Mouse (Mus musculus): Measurements from ENCODE around the gene Kat2a. TPM values are rescaled to one million over a fixed set of nuclear protein-coding genes. Genes with fewer than 3 reads are reported as not detected.

Kat2a gene
- polyA plus RNA-seq, 1 experiment from 2014 or later, result 50.7 TPM

GRCm38 (mm10) chr11:100729976-100730375 lies 17.7 kb upstream of the Kat2a start:
- ATAC-seq (ENCODE audit: insufficient number of reproducible peaks, insufficient read depth, low FRiP score, low read depth), result no peak
- Histone ChIP-seq H3K4me2 (replicated peaks; ENCODE audit: low read depth, low read length) (no peak overlapping the region), H3K27me3 (ENCODE audit: control insufficient read depth, insufficient read depth, low read length) (no peaks in the 10 kb centered on the region), H3K36me3 (ENCODE audit: control insufficient read depth, insufficient read depth, low read length) (peaks cover 5% of the 10 kb centered on the region), H3K4me1 (ENCODE audit: control insufficient read depth, insufficient read depth, low read length) (peaks cover 5% of the 10 kb centered on the region), H3K27ac (ENCODE audit: low read length) (no peak overlapping the region), H3K4me3 (ENCODE audit: low read depth, low read length) (no peak overlapping the region), H3K9me3 (ENCODE audit: control insufficient read depth, low read depth, low read length) (no peaks in the 10 kb centered on the region), H3K9ac (replicated peaks; ENCODE audit: low read depth, low read length) (no peak overlapping the region)
- 88% methylated on average over 4 of the region's 4 CpGs for WGBS

- 75% methylated on average over 6 of the region's 6 CpGs for WGBS
- H3K4me3 ChIP-seq (ENCODE audit: low read depth, low read length), result no peak overlapping the region
- no peaks in the 10 kb centered on the region for H3K27me3 ChIP-seq (ENCODE audit: control insufficient read depth, insufficient read depth, low read length)
- no peak for ATAC-seq (ENCODE audit: insufficient number of reproducible peaks, insufficient read depth, low FRiP score, low read depth)
- H3K9me3 ChIP-seq (ENCODE audit: control insufficient read depth, low read depth, low read length), result no peaks in the 10 kb centered on the region
- H3K27ac ChIP-seq (ENCODE audit: low read length), result no peak overlapping the region
- no peak overlapping the region for H3K9ac ChIP-seq (replicated peaks; ENCODE audit: low read depth, low read length)
- no peak overlapping the region for H3K4me2 ChIP-seq (replicated peaks; ENCODE audit: low read depth, low read length)
- H3K4me1 ChIP-seq (ENCODE audit: control insufficient read depth, insufficient read depth, low read length), result peaks cover 12% of the 10 kb centered on the region
- peaks cover 5% of the 10 kb centered on the region for H3K36me3 ChIP-seq (ENCODE audit: control insufficient read depth, insufficient read depth, low read length)
Measured at GRCm38 (mm10) chr11:100728601-100729000, 16.3 kb upstream of the Kat2a start.

GRCm38 (mm10) chr11:100727201-100727600 lies 14.9 kb upstream of the Kat2a start:
- no peak overlapping the region for H3K4me3 ChIP-seq (ENCODE audit: low read depth, low read length)
- no peak for ATAC-seq (ENCODE audit: insufficient number of reproducible peaks, insufficient read depth, low FRiP score, low read depth)
- H3K9ac ChIP-seq (replicated peaks; ENCODE audit: low read depth, low read length), result no peak overlapping the region
- 96% methylated on average over 3 of the region's 3 CpGs for WGBS
- H3K9me3 ChIP-seq (ENCODE audit: control insufficient read depth, low read depth, low read length), result no peaks in the 10 kb centered on the region
- H3K36me3 ChIP-seq (ENCODE audit: control insufficient read depth, insufficient read depth, low read length), result peaks cover 5% of the 10 kb centered on the region
- H3K27ac ChIP-seq (ENCODE audit: low read length), result no peak overlapping the region
- H3K27me3 ChIP-seq (ENCODE audit: control insufficient read depth, insufficient read depth, low read length), result no peaks in the 10 kb centered on the region
- H3K4me1 ChIP-seq (ENCODE audit: control insufficient read depth, insufficient read depth, low read length), result peaks cover 12% of the 10 kb centered on the region
- H3K4me2 ChIP-seq (replicated peaks; ENCODE audit: low read depth, low read length), result no peak overlapping the region

- 37% methylated on average over 5 of the region's 5 CpGs for WGBS
- no peak overlapping the region for H3K9ac ChIP-seq (replicated peaks; ENCODE audit: low read depth, low read length)
- H3K4me3 ChIP-seq (ENCODE audit: low read depth, low read length), result no peak overlapping the region
- no peaks in the 10 kb centered on the region for H3K9me3 ChIP-seq (ENCODE audit: control insufficient read depth, low read depth, low read length)
- H3K27ac ChIP-seq (ENCODE audit: low read length), result peak overlapping the region; percentile 58
- ATAC-seq (ENCODE audit: insufficient number of reproducible peaks, insufficient read depth, low FRiP score, low read depth), result no peak
- H3K4me1 ChIP-seq (ENCODE audit: control insufficient read depth, insufficient read depth, low read length), result peaks cover 17% of the 10 kb centered on the region
- peaks cover 5% of the 10 kb centered on the region for H3K36me3 ChIP-seq (ENCODE audit: control insufficient read depth, insufficient read depth, low read length)
- H3K27me3 ChIP-seq (ENCODE audit: control insufficient read depth, insufficient read depth, low read length), result no peaks in the 10 kb centered on the region
- H3K4me2 ChIP-seq (replicated peaks; ENCODE audit: low read depth, low read length), result no peak overlapping the region; the same call in 1 of the 2 replicates
Measured at GRCm38 (mm10) chr11:100724919-100725512, 12.8 kb upstream of the Kat2a start.

GRCm38 (mm10) chr11:100722493-100723028 lies 10.3 kb upstream of the Kat2a start:
- H3K9me3 ChIP-seq (ENCODE audit: control insufficient read depth, low read depth, low read length), result no peaks in the 10 kb centered on the region
- H3K27ac ChIP-seq (ENCODE audit: low read length), result no peak overlapping the region
- H3K36me3 ChIP-seq (ENCODE audit: control insufficient read depth, insufficient read depth, low read length), result peaks cover 7% of the 10 kb centered on the region; the same call in 1 of the 2 replicates
- H3K27me3 ChIP-seq (ENCODE audit: control insufficient read depth, insufficient read depth, low read length), result no peaks in the 10 kb centered on the region
- peaks cover 17% of the 10 kb centered on the region for H3K4me1 ChIP-seq (ENCODE audit: control insufficient read depth, insufficient read depth, low read length)
- no peak overlapping the region for H3K9ac ChIP-seq (replicated peaks; ENCODE audit: low read depth, low read length)
- no peak overlapping the region for H3K4me3 ChIP-seq (ENCODE audit: low read depth, low read length)
- WGBS, result 51% methylated on average over 2 of the region's 2 CpGs
- no peak for ATAC-seq (ENCODE audit: insufficient number of reproducible peaks, insufficient read depth, low FRiP score, low read depth)
- no peak overlapping the region for H3K4me2 ChIP-seq (replicated peaks; ENCODE audit: low read depth, low read length)

- H3K4me2 ChIP-seq (replicated peaks; ENCODE audit: low read depth, low read length), result no peak overlapping the region
- WGBS, result 73% methylated on average over 8 of the region's 8 CpGs
- no peak overlapping the region for H3K9ac ChIP-seq (replicated peaks; ENCODE audit: low read depth, low read length)
- H3K27ac ChIP-seq (ENCODE audit: low read length), result 0 out of 2 replicates have a peak overlapping the region, but pooled peaks have one; percentile 28
- no peaks in the 10 kb centered on the region for H3K27me3 ChIP-seq (ENCODE audit: control insufficient read depth, insufficient read depth, low read length)
- H3K9me3 ChIP-seq (ENCODE audit: control insufficient read depth, low read depth, low read length), result no peaks in the 10 kb centered on the region
- H3K36me3 ChIP-seq (ENCODE audit: control insufficient read depth, insufficient read depth, low read length), result peaks cover 11% of the 10 kb centered on the region
- no peak overlapping the region for H3K4me3 ChIP-seq (ENCODE audit: low read depth, low read length)
- no peak for ATAC-seq (ENCODE audit: insufficient number of reproducible peaks, insufficient read depth, low FRiP score, low read depth)
- peaks cover 17% of the 10 kb centered on the region for H3K4me1 ChIP-seq (ENCODE audit: control insufficient read depth, insufficient read depth, low read length)
Measured at GRCm38 (mm10) chr11:100721776-100722492, 9.7 kb upstream of the Kat2a start.

- no peak overlapping the region for H3K4me3 ChIP-seq (ENCODE audit: low read depth, low read length)
- H3K27me3 ChIP-seq (ENCODE audit: control insufficient read depth, insufficient read depth, low read length), result no peaks in the 10 kb centered on the region
- H3K4me2 ChIP-seq (replicated peaks; ENCODE audit: low read depth, low read length), result no peak overlapping the region
- peaks cover 17% of the 10 kb centered on the region for H3K4me1 ChIP-seq (ENCODE audit: control insufficient read depth, insufficient read depth, low read length)
- H3K27ac ChIP-seq (ENCODE audit: low read length), result peak overlapping the region; percentile 48; the same call in 1 of the 2 replicates
- H3K36me3 ChIP-seq (ENCODE audit: control insufficient read depth, insufficient read depth, low read length), result peaks cover 18% of the 10 kb centered on the region
- no peaks in the 10 kb centered on the region for H3K9me3 ChIP-seq (ENCODE audit: control insufficient read depth, low read depth, low read length)
- WGBS, result 64% methylated on average over 4 of the region's 4 CpGs
- ATAC-seq (ENCODE audit: insufficient number of reproducible peaks, insufficient read depth, low FRiP score, low read depth), result no peak
- no peak overlapping the region for H3K9ac ChIP-seq (replicated peaks; ENCODE audit: low read depth, low read length)
Measured at GRCm38 (mm10) chr11:100721254-100721653, 9.0 kb upstream of the Kat2a start.

- Histone ChIP-seq H3K9me3 (ENCODE audit: control insufficient read depth, low read depth, low read length) (no peaks in the 10 kb centered on the region), H3K27ac (ENCODE audit: low read length) (peak overlapping the region; percentile 11; the same call in 1 of the 2 replicates), H3K4me1 (ENCODE audit: control insufficient read depth, insufficient read depth, low read length) (peaks cover 16% of the 10 kb centered on the region), H3K27me3 (ENCODE audit: control insufficient read depth, insufficient read depth, low read length) (no peaks in the 10 kb centered on the region), H3K9ac (replicated peaks; ENCODE audit: low read depth, low read length) (no peak overlapping the region), H3K4me2 (replicated peaks; ENCODE audit: low read depth, low read length) (no peak overlapping the region), H3K4me3 (ENCODE audit: low read depth, low read length) (no peak overlapping the region), H3K36me3 (ENCODE audit: control insufficient read depth, insufficient read depth, low read length) (peaks cover 27% of the 10 kb centered on the region)
- WGBS, result 62% methylated on average over 5 of the region's 5 CpGs
- no peak for ATAC-seq (ENCODE audit: insufficient number of reproducible peaks, insufficient read depth, low FRiP score, low read depth)
Measured at GRCm38 (mm10) chr11:100720345-100720744, 8.1 kb upstream of the Kat2a start.

All from stomach, embryonic 14.5 days (tissue).